Mouse (Mus musculus) retina, postnatal 1 day (tissue): Measurements from ENCODE around the gene Mef2c.

Experiments
- DNase-seq: peaks from one replicate; pipeline ENCODE4 v3.0.0-alpha.2; 2012

The Mef2c gene

DNA sequence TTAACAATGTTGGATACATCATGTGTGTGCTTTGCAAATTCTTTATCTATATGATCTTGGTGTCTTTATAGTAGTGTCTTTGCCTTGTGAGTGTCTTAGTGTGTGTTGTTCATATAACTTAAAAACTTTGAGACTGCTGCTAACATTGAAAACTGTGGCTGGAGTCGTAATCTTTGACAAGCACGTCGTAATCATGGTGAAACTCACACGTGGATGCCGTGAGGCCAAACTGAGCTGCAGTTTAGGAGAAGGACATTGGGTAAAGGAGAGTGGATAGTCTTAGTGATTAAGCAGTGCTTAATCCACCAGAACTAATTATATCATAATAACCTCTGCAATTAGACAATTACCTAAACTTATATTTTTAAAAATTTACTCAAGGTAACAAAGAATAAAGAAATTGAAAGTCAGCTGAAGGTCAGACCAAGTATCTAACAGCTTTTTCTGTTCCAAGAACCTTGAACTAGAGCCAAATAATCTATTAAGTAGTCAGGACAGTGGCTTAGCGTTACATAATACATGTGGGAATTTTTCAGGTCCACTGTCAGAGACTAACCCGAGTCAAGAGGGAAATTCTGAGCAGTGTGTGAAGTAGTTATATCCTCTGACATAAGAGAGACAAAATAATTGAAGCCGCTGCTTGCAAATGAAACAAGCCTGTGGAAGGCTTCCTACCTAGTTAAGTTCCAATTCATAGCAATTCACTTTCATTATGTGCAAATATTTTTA is 70.2 kb downstream of the Mef2c start:
- DNase-seq: peak; percentile 24

DNA sequence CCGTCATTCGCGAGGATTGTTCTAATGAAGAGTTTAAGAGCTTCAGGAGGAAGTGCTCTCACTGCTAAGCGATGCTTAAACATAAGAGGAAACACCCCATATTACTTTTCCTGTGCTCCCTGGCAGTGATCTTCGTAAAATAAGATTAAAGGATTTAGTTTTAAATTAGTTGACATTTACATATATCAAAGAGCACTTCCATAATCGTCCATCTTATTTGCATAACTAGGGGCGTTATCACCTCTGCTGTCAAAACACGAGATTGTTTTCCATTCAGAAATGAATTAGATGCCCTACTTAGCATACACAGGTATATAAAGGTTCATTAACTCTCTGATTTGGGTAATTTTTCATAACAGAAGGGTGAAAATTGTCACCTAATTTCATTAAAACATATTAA is 71.0 kb downstream of the Mef2c start:
- DNase-seq: no peak

DNA sequence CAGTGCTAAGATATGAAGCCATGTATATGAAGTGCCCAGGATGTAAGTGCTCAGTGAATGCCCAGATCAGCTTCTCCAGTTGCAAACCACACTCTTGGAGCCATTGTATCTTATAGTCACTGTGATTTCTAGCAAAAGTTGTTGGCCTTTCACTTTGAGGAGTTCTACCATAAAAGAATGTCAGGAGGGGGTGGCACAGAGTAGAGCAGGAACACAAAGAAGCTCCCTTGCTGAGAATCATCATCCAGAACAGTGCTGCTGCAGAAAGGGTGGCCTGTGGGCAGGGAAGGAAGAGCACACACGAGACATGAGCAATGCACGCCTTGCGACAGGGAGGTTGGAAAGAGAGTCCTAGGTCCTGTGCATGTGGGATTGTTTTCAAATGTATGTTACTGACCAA is 75.6 kb downstream of the Mef2c start:
- DNase-seq: no peak

DNA sequence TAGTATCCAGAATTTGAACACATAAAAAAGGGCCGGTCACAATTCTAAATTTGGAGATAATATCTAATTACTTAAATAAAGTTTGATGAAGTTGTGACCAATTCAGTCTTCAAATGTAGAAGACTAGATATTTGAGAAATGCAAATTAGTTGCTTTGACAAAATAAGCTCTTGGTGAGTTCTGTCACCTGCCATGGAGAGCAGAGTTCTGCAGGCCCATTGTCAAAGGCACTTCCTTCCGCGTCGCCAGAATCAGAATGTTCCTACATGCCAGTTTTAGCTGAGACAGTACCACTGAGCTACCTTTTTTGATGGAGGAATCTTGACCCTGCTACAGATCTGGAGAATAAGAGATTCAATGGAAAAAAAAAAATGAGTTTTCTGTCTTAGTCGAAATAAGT is 77.0 kb downstream of the Mef2c start:
- DNase-seq: no peak

DNA sequence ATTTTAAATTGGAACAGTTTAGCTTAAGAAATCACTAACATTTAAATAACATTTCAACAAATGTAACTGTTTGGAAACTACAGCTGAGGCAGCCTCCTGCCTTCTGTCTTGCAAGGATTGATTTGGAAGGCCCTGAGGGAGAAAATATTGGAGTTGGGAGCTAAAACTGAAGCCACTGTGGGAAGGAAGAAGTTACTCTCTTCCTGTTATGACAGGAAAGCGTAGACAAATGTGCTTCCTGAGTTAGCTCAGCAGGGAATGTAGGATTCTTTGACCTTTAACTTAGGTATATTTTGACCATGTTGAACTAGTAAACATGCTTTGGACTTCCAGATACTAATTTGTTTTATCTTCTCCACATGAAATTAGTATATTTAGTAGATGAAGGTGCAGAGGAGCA is 78.7 kb downstream of the Mef2c start:
- DNase-seq: no peak

DNA sequence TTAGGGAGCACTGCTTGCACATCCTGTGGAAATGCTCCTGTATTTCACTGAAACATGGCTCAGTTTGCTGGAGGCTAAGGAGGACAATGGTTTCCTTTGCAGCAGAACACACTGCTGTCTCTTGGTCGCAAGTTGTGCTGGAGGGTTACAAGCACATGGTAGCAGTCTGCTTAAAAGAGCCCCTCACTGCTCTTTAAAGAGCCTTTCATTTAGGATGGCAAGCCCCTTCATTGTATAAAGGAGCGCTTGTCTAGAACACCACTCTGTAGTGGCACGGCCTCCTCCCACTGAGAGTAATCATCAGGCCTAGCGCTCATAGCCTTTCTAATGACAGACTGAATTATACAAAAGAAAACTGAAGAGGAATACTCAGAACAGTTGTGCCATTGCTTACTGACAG is 80.0 kb downstream of the Mef2c start:
- DNase-seq: no peak

DNA sequence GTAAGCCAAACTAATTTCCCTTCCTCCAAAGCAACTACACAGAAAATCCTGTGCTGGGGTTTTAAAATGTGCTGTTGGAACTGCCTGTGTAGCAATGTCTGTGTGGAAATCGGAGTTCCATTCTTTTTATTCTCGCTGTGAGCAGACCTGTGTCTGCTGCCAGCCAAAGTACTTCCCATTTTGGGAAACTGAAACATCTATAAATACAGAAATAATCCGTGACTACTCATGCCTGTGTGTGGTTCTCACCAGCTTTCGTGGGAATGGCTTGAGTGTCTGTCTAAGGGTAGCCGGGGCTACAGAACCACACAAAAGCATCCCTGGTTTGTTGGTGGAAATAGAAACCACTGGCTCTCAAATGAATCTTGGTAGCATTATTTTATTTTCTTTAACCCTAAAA is 81.5 kb downstream of the Mef2c start:
- DNase-seq: no peak

DNA sequence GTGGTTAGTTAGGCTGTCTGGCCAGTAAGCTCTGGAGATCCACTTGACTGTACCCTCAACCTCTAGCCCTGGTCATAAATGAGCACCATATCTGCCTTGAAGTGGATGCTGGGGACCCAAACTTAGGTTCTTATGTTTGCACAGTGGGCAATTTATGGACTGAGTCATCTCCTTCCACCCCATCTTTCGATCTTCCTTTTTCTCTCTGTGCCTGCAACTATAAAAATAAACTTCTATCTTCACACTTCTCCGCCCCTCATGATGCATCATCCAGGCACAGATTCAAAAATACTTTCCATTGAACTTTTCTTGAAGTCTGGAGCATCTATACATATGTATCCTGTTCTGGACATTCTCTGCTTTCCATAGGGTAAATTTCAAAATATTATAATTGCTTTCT is 84.4 kb downstream of the Mef2c start:
- DNase-seq: no peak

DNA sequence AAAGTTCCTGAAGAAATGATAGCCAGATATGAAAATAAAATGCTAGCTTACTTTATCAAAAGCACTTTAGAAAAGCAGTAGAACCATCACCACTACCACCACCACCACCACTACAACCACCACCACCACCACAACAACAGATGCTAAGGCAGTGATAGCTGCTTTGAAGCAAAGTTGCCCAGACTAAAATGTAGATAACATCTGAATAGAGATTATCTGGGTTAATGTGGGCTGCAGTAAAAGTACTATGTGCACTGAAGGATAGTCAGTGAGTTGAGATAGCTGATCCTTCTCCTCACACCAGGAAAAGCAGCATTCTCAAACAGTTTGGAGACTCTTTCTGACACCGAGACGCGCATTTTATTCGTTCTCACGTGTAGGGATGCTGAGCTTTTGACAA is 87.1 kb downstream of the Mef2c start:
- DNase-seq: no peak

DNA sequence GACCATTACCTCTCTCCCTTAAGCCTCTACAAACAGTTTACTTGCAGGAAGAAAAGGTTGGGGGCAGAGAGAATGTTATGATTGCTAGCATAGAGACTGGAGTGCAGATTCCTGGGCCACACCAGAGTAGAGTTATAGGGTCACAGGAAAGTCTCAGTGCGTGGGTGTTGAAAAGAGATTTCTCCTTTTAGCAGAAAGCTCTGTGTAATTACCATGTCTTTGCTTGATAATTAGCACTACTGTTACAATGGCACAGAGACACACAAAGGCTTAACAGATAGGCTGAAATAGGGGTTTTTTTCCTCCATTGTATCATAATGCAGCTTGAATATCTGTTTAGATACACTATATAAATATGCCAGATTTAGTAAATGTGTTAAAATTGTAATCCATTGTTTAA is 91.6 kb downstream of the Mef2c start:
- no peak for DNase-seq

DNA sequence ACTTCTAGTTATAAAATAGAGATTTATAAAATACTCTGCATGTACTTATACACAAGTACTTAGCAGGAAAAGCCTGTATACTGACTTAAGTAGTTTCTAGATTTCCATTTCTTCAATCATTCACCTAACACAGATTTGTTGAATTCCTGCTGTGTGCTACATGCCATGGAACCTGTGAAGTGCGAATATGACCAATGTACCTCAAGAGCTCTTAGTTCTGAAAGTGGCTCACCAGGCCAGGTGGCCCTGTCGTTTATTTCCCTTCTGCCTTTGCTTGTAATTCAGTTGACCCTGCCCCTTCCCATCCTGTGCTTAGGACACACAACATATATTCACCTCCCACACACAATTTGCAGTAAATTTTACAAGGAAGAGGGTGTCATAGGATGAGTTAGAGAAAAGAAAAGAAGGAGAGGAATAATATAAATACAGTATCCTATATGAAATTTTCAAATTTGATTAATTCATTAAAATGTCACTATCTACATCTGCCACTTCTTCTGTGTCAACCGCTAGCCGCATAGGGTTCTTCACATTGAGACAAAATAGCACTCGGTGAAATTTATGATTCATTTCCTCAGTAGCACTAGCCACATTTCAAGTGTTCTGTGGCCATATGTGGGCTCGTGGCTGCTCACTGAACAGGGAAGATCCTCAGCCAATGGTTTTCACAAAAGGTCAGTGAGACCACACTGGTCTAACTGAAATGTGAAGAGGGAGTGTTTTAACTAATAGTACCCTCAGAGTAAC is 93.3 kb downstream of the Mef2c start:
- no peak for DNase-seq

DNA sequence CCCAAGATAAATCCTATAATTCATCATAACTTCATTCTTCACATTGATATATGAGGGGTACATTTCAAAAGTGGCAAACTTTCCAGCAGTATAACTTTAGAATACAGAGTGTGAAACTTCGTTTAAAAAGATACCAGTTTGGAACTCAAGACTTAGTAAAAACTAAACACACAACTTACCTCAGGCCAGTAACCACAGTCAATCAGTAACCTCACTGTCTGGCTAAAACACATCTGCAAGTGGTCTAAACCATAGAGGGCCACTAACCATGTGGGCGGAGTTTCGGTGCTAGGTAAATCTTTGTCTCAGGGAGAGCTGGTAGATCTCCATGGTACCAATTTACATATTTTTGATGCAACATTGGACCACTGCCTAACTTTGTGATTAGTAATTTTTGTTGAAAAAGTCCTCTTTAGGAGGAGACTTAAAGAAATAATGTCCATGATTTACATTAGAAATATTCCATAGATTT is 93.9 kb downstream of the Mef2c start:
- DNase-seq: no peak

DNA sequence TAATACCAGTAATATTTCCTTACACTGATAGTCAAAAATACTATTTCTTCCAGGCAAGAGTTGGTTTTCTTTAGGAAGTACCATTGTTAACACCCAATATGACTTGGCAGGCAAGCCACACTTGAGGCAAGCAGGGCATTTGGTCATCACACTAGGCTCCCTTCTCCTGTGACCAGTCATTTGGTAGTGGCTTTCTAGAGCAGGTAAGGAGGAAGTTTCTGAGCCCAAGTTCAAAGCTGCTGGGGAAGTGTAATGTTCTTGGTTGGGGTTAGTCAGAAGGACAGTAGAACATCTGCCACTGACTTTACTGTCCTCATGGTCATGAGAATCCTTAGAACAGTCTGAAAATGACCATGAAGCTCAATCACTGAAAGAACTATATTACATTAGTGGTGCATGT is 96.5 kb downstream of the Mef2c start:
- DNase-seq: no peak

DNA sequence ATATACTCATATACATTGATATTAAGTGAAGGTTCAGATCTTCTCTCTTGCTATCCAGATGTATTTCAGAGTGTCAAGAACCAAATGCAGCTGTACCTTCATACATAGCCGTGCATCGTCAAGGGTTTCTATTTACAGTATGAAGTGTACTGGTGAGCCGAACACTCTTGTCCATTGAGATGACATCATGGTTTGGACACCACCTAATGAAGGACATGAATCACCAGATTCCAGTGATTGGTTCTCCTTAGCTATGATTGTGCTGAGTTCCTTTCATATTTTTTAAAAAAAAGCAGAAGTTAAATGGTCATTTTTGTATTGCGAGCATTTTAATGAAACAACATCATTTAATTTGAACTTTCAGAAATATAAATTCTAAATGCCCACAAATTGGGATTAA is 97.9 kb downstream of the Mef2c start:
- no peak for DNase-seq

DNA sequence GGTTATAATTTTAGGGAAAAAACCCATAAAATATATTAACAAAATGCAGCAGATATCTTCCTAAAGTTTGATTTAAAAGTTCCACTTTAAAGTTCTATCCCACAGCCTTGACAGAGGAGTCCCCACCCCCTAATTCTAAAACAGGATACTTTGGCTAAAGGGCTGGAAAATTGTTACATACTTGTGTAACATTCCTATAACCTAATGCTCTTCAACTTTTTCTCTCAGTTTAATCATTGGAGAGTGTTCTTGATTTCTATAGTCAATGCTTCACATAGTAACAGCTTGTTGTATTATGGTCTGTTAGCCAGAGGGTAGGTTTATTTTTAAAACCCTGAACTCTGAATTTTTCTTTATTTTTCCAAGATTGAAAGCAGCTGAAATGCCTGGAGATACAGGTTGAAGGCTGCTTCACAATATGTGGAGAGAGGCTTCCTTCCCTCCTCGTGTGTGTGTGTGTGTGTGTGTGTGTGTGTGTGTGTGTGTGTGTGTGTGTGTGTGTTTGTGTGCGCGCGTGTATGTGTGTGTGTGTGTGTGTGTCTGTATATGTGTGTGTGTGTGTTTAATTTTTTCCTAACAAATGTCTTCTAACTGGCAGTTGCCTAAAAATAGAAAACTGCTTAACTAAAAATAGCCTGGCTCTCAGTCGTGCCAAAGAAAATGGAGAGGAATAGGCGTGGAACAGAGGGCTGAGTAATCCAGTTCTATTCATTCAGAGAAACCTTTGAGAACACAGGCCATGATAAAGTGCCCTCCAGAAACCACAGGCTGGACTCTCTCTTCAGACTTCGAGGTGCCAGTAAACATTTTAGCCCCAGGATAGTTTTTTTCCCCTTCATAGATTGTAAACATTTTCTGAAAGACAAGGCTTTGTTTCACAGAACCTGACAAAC is 99.8 kb downstream of the Mef2c start:
- peak; percentile 19 for DNase-seq

DNA sequence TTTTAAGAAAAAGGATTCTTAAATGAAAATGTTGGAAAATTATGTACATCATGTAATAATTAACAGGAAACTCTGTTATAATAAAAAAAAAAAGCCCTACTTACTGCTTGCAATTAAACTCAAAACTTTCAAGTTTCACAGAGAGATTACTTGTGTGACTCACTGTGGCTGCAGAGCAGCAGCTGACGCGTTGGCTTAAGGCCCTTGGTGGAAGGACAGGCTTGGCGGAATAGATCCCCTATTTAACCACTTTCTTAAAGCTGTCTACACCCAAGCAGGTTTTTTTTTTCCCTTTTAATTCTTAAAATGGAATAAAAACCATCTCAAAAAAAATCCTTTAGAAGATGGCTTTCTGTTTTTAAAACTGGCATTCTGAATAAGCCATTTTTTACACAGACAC is 100.5 kb downstream of the Mef2c start:
- DNase-seq: no peak

DNA sequence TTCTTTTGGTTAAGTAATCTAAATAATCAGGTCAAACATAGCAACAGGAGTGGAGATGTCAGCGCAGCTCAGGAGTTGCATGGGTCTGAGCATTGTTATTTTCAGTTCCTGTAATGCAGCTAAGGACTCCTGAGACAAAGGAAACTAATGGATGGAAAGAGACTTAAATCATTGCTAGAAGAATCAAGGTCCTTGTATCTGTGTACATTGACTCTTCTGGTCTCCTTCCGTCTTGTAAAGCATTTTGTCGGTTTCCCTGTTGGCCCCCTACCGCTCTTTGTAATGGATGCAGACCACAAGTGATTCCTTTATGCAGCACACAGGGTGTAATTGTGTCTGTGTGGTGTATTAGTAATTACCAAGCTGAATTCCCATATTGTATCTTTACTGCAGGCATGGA is 101.0 kb downstream of the Mef2c start:
- DNase-seq: peak; percentile 69

DNA sequence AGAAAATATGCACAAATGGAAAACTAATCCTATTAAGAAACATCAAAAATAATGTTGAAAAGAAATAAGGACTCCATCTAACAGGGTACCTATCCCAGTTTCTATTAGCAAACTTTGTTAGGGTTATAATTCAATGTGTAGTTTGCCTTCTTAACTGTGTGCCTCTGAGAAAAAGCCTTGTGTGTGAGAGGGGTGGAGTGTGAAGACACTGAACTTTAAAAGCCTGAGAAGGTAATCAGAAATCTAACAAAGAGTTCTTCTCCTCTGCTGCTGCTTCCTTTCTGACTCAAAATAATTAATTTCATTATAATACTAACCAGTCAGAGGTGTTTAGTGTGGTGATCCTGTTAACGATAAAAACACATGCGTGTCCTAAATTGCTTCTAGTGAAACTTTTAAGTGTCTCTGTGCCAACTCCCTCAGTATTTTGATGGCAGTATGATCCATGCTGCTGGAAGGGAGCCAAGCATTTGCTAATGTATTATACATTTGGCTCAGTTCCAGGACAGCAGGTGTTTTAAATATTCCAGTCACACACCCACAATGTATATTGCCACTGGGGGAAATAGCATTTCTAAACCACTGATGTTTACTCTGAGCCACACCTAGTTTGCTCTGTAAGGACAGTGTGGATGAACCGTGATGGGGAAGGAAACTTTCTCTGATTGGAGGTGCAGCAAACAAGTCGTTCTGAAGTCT is 104.2 kb downstream of the Mef2c start:
- DNase-seq: peak; percentile 71

DNA sequence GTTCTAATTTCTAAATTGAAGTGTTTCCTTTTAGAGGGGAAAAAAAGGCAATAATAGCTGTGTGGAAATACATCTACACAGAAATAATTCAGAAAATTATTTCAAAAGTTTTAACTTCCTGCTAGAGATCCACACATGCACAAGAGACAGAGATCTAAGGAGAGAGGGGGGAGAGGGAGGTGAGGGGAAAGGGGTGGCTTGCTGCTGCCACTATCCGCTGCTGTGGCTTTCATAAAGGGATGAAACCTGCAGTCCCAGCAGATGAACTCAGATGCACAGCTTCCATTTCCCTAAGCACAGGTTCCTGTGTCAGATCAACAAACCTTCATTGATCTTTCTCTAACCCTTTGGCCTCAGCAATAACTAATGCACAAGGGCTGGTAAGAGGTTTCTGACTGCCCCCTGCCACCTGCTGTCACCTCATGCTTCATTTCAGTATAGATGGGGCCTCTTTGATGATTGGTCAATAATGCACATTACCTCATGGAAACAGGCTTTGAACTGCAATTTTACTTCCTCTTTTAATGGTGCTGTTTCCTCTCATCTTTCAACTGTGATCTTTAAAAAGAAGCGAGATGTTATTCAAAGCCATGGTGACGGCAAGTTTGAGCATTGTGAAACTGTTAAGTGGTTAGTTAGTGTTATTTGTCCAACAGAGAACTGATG is 105.2 kb downstream of the Mef2c start:
- DNase-seq: no peak

DNA sequence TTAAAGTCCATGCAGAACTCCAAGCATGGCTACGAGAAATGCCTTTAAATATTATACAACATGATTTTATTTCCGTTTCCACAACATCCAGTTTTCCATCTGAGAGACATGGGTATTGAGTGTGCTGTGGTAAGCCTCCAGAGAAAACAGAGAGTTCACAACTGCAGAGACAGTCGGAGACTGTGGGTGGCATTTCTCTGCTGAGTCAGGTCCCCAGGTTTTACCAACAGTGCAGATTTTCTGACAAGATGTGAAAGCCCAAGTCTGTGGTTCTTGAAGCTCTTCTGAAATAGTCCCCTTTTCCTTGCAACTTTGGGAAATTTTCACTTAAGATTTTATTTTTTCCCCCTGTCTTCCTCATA is 105.7 kb downstream of the Mef2c start:
- no peak for DNase-seq

DNA sequence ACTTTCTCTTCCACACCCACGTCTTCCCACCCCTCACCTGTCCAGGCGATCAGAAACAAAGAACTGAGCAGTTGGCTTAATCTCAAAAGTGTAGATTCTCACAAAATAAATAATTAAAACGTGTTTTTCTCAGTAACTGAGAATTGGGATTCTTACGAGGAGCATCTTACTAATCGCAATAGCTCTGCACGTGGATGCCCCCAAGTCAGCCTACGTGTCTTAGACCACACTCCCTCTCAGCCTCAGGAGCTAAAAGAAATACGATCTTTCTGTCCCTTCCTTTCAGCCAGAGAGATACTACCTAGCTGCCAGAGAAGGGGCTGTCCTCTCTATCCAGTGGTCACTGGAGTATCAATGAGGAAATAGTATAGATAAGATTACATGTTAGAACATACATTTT is 106.3 kb downstream of the Mef2c start:
- DNase-seq: no peak

DNA sequence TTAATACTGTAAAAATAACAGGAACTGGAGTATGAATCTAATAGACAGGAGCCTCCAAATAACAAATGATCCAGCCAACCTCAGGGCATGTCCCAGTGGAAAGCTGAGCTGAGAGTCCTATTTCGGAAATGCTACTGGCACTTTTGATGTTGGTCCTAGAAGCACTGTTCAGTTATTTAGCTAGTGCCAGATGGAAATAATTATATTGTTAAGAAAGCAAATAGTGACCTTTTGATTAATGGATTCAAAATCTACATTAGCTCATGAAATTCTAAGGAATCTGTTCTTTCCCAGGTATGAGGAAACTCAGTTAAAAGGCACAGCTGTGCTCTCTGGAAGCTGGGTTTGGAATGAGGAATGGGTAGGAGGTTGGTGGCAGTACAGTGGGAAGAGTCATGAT is 108.4 kb downstream of the Mef2c start:
- DNase-seq: no peak

DNA sequence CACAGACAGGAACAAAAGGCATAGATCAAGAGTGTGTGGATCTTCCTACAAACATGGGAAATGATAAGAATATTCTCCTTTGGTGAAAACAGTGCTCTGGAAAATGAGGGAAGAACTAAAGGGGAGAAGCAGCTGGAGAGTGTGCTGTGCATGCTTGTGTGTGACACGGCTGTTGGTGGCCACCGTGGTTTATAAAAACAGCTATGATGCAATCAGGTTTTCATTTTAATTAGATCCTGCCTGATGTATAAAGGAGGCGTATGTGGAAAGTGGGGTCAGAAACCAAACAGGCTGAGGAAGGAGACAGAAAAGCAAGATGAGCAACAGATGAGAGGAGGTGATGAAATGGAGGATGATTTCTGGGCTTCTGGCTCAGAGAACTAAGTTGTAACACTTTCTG is 112.0 kb downstream of the Mef2c start:
- no peak for DNase-seq
